Mouse (Mus musculus): ENCODE measurements at regions not wholly inside any gene's neighbourhood (a gene's known extent, or its start where the extent isn't known, plus 50 kb on each side); places are given as distances from the start of the nearest gene placed in this dataset.

DNA sequence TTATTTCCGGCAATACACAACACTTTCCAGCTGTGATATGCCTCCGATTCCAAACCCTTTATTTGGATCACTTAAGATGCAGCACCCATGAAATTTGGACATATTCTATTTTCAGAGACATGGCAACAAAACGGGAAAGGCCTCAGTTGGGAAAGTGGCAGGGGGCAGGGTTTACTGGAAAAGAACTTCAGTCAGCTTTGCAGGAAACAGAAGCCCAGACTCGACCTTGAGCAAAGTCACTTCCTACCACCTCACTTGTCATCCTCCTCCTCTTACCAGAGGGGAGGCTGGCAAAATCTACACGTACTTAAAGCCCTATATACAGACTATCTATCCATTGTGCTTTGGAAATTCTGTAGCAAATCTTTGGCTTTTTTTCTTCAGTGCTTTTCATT is 727.7 kb upstream of the Gm5150 start:
- TF ChIP-seq HCFC1 (IDR thresholded peaks at IDR 0.05; ENCODE audit: borderline replicate concordance, insufficient read depth, low read length) (no peak), ZNF384 (IDR thresholded peaks at IDR 0.05; ENCODE audit: low read depth, low read length) (no peak), CHD2 (IDR thresholded peaks at IDR 0.05; ENCODE audit: low read depth, low read length) (no peak), ZC3H11A (IDR thresholded peaks at IDR 0.05; ENCODE audit: borderline replicate concordance, low read depth, low read length) (no peak), MAFK (IDR thresholded peaks at IDR 0.05; ENCODE audit: insufficient read depth, low read depth, low read length) (no peak)

Measured in ES-E14 (cell line).